Mouse (Mus musculus) CD8-positive naive resting alpha-beta T cell, adult 2 months (primary cell): ENCODE measurements around the gene Hs3st3b1.

Experiments
- DNase-seq, 2 experiments: peaks; one replicate each; pipeline ENCODE4 v3.0.0; 2022; ENCODE audit warnings: low read depth in 2 of 2, low spot score in 2 of 2

Gene Hs3st3b1

GRCm38 (mm10) chr11:63891479-63892020 is 30.5 kb downstream of the Hs3st3b1 start:
- no peak for DNase-seq

GRCm38 (mm10) chr11:63883385-63883784 is 38.7 kb downstream of the Hs3st3b1 start:
- DNase-seq = no peak

GRCm38 (mm10) chr11:63880296-63880695 is 41.8 kb downstream of the Hs3st3b1 start:
- no peak for DNase-seq

GRCm38 (mm10) chr11:63879261-63879660 is 42.8 kb downstream of the Hs3st3b1 start:
- no peak for DNase-seq

GRCm38 (mm10) chr11:63878616-63879015 is 43.5 kb downstream of the Hs3st3b1 start:
- no peak for DNase-seq

GRCm38 (mm10) chr11:63862746-63863145 is 59.3 kb downstream of the Hs3st3b1 start:
- no peak for DNase-seq

GRCm38 (mm10) chr11:63861982-63862381 is 60.1 kb downstream of the Hs3st3b1 start:
- no peak for DNase-seq

- DNase-seq = no peak
These were observed 70.9 kb downstream of the Hs3st3b1 start for GRCm38 (mm10) chr11:63851041-63851730.

GRCm38 (mm10) chr11:63850261-63850660 is 71.8 kb downstream of the Hs3st3b1 start:
- DNase-seq = no peak

- no peak for DNase-seq
These were observed 76.7 kb downstream of the Hs3st3b1 start for GRCm38 (mm10) chr11:63845379-63845778.

GRCm38 (mm10) chr11:63844701-63845100 is 77.4 kb downstream of the Hs3st3b1 start:
- no peak for DNase-seq

GRCm38 (mm10) chr11:63837526-63837925 is 84.6 kb downstream of the Hs3st3b1 start:
- no peak for DNase-seq
